Mouse (Mus musculus): Measurements from ENCODE around the gene Sorl1. TPM values are rescaled to one million over a fixed set of nuclear protein-coding genes. Genes with fewer than 3 reads are reported as not detected.

Gene Sorl1
- polyA plus RNA-seq, 1 experiment: 3.5 TPM

- Histone ChIP-seq H3K4me3 (ENCODE audit: insufficient read depth, low read length) (no peak overlapping the region), H3K4me1 (ENCODE audit: control insufficient read depth, insufficient read depth, low read length) (peaks cover 7% of the 10 kb centered on the region; the same call in 1 of the 2 replicates), H3K27ac (ENCODE audit: insufficient read depth, low read length) (no peak overlapping the region)
- TF ChIP-seq POLR2A (IDR thresholded peaks at IDR 0.05; ENCODE audit: low read depth, low read length): no peak
- TF ChIP-seq CTCF (IDR thresholded peaks at IDR 0.05; ENCODE audit: borderline replicate concordance, insufficient read depth, low read length): no peak
Observed at GRCm38 (mm10) chr9:42083661-42084067, 40.4 kb downstream of the Sorl1 start.

- H3K27ac ChIP-seq (ENCODE audit: insufficient read depth, low read length): no peak overlapping the region
- no peak overlapping the region for H3K4me3 ChIP-seq (ENCODE audit: insufficient read depth, low read length)
- H3K4me1 ChIP-seq (ENCODE audit: control insufficient read depth, insufficient read depth, low read length): no peaks in the 10 kb centered on the region
- TF ChIP-seq POLR2A (IDR thresholded peaks at IDR 0.05; ENCODE audit: low read depth, low read length) (no peak), CTCF (IDR thresholded peaks at IDR 0.05; ENCODE audit: borderline replicate concordance, insufficient read depth, low read length) (no peak)
Observed at GRCm38 (mm10) chr9:42081681-42082530, 42.2 kb downstream of the Sorl1 start.

- H3K4me1 ChIP-seq (ENCODE audit: control insufficient read depth, insufficient read depth, low read length): no peaks in the 10 kb centered on the region
- no peak overlapping the region for H3K4me3 ChIP-seq (ENCODE audit: insufficient read depth, low read length)
- no peak overlapping the region for H3K27ac ChIP-seq (ENCODE audit: insufficient read depth, low read length)
- TF ChIP-seq POLR2A (IDR thresholded peaks at IDR 0.05; ENCODE audit: low read depth, low read length) (no peak), CTCF (IDR thresholded peaks at IDR 0.05; ENCODE audit: borderline replicate concordance, insufficient read depth, low read length) (no peak)
Observed at GRCm38 (mm10) chr9:42080671-42081070, 43.4 kb downstream of the Sorl1 start.

- Histone ChIP-seq H3K27ac (ENCODE audit: insufficient read depth, low read length) (no peak overlapping the region), H3K4me1 (ENCODE audit: control insufficient read depth, insufficient read depth, low read length) (no peaks in the 10 kb centered on the region), H3K4me3 (ENCODE audit: insufficient read depth, low read length) (no peak overlapping the region)
- TF ChIP-seq CTCF (IDR thresholded peaks at IDR 0.05; ENCODE audit: borderline replicate concordance, insufficient read depth, low read length): no peak
- no peak for TF ChIP-seq POLR2A (IDR thresholded peaks at IDR 0.05; ENCODE audit: low read depth, low read length)
Observed at GRCm38 (mm10) chr9:42077112-42077845, 46.8 kb downstream of the Sorl1 start.

GRCm38 (mm10) chr9:42076256-42076849 lies 47.7 kb downstream of the Sorl1 start:
- no peak overlapping the region for H3K4me3 ChIP-seq (ENCODE audit: insufficient read depth, low read length)
- no peaks in the 10 kb centered on the region for H3K4me1 ChIP-seq (ENCODE audit: control insufficient read depth, insufficient read depth, low read length)
- TF ChIP-seq CTCF (IDR thresholded peaks at IDR 0.05; ENCODE audit: borderline replicate concordance, insufficient read depth, low read length) (no peak), POLR2A (IDR thresholded peaks at IDR 0.05; ENCODE audit: low read depth, low read length) (no peak)
- no peak overlapping the region for H3K27ac ChIP-seq (ENCODE audit: insufficient read depth, low read length)

GRCm38 (mm10) chr9:42075241-42075640 lies 48.9 kb downstream of the Sorl1 start:
- Histone ChIP-seq H3K4me1 (ENCODE audit: control insufficient read depth, insufficient read depth, low read length) (no peaks in the 10 kb centered on the region), H3K4me3 (ENCODE audit: insufficient read depth, low read length) (no peak overlapping the region), H3K27ac (ENCODE audit: insufficient read depth, low read length) (no peak overlapping the region)
- TF ChIP-seq CTCF (IDR thresholded peaks at IDR 0.05; ENCODE audit: borderline replicate concordance, insufficient read depth, low read length): no peak
- TF ChIP-seq POLR2A (IDR thresholded peaks at IDR 0.05; ENCODE audit: low read depth, low read length): no peak

GRCm38 (mm10) chr9:42072010-42072409 lies 52.1 kb downstream of the Sorl1 start:
- TF ChIP-seq CTCF (IDR thresholded peaks at IDR 0.05; ENCODE audit: borderline replicate concordance, insufficient read depth, low read length): no peak
- no peak for TF ChIP-seq POLR2A (IDR thresholded peaks at IDR 0.05; ENCODE audit: low read depth, low read length)
- Histone ChIP-seq H3K4me1 (ENCODE audit: control insufficient read depth, insufficient read depth, low read length) (no peaks in the 10 kb centered on the region), H3K27ac (ENCODE audit: insufficient read depth, low read length) (no peak overlapping the region), H3K4me3 (ENCODE audit: insufficient read depth, low read length) (no peak overlapping the region)

- H3K4me1 ChIP-seq (ENCODE audit: control insufficient read depth, insufficient read depth, low read length): no peaks in the 10 kb centered on the region
- TF ChIP-seq POLR2A (IDR thresholded peaks at IDR 0.05; ENCODE audit: low read depth, low read length) (no peak), CTCF (IDR thresholded peaks at IDR 0.05; ENCODE audit: borderline replicate concordance, insufficient read depth, low read length) (no peak)
- no peak overlapping the region for H3K4me3 ChIP-seq (ENCODE audit: insufficient read depth, low read length)
- no peak overlapping the region for H3K27ac ChIP-seq (ENCODE audit: insufficient read depth, low read length)
Observed at GRCm38 (mm10) chr9:42070856-42071255, 53.2 kb downstream of the Sorl1 start.

- H3K4me1 ChIP-seq (ENCODE audit: control insufficient read depth, insufficient read depth, low read length): no peaks in the 10 kb centered on the region
- H3K27ac ChIP-seq (ENCODE audit: insufficient read depth, low read length): no peak overlapping the region
- no peak for TF ChIP-seq POLR2A (IDR thresholded peaks at IDR 0.05; ENCODE audit: low read depth, low read length)
- TF ChIP-seq CTCF (IDR thresholded peaks at IDR 0.05; ENCODE audit: borderline replicate concordance, insufficient read depth, low read length): no peak
- H3K4me3 ChIP-seq (ENCODE audit: insufficient read depth, low read length): no peak overlapping the region
Observed at GRCm38 (mm10) chr9:42069471-42069870, 54.6 kb downstream of the Sorl1 start.
